Mouse (Mus musculus): ENCODE measurements around the gene Gulp1. TPM values are rescaled to one million over a fixed set of nuclear protein-coding genes. Genes with fewer than 3 reads are reported as not detected.

Gulp1 gene
- total and polyA plus RNA-seq, 2 experiments = 0.42 to 0.46 TPM

DNA sequence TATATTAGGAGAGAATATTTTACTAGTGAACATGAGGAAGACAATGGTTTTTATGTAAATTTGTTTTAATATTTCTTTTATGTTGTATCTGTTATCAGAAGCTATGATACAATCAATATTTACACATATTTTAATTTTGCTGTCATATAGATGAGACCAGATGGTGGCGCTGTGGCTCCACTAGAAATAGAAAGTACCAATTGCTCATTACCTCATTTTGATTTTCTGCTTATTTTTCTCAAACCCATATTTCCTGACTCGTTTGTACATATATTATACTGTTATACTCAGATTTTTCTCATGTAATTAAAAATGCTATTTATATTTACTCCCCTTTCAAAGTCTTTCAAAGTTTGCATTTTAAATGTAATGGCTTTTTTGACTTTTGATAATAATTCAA lies 194.4 kb downstream of the Gulp1 start:
- peak; percentile 17 for DNase-seq (ENCODE audit: extremely low read depth, low read depth, low spot score)
- Histone ChIP-seq H3K9ac (ENCODE audit: low read depth, low read length) (no peak overlapping the region), H3K27ac (replicated peaks; ENCODE audit: insufficient read depth, low read depth, low read length) (no peak overlapping the region), H3K4me1 (ENCODE audit: control insufficient read depth, insufficient read depth, low read length) (no peaks in the 10 kb centered on the region), H3K27me3 (ENCODE audit: control insufficient read depth, insufficient read depth, low read length) (no peaks in the 10 kb centered on the region), H3K79me2 (ENCODE audit: control insufficient read depth, insufficient read depth, low read length) (no peaks in the 10 kb centered on the region), H3K4me3 (ENCODE audit: insufficient read depth, low read depth, low read length) (no peak overlapping the region), H3K36me3 (ENCODE audit: control insufficient read depth, insufficient read depth, low read length) (no peaks in the 10 kb centered on the region)
- TF ChIP-seq POLR2A (IDR thresholded peaks at IDR 0.05; ENCODE audit: extremely low read depth, insufficient read depth, low read length) (no peak), CTCF (IDR thresholded peaks at IDR 0.05; ENCODE audit: low read depth, low read length) (peak; percentile 32)
- 6% methylated on average over 2 of the region's 2 CpGs for WGBS

DNA sequence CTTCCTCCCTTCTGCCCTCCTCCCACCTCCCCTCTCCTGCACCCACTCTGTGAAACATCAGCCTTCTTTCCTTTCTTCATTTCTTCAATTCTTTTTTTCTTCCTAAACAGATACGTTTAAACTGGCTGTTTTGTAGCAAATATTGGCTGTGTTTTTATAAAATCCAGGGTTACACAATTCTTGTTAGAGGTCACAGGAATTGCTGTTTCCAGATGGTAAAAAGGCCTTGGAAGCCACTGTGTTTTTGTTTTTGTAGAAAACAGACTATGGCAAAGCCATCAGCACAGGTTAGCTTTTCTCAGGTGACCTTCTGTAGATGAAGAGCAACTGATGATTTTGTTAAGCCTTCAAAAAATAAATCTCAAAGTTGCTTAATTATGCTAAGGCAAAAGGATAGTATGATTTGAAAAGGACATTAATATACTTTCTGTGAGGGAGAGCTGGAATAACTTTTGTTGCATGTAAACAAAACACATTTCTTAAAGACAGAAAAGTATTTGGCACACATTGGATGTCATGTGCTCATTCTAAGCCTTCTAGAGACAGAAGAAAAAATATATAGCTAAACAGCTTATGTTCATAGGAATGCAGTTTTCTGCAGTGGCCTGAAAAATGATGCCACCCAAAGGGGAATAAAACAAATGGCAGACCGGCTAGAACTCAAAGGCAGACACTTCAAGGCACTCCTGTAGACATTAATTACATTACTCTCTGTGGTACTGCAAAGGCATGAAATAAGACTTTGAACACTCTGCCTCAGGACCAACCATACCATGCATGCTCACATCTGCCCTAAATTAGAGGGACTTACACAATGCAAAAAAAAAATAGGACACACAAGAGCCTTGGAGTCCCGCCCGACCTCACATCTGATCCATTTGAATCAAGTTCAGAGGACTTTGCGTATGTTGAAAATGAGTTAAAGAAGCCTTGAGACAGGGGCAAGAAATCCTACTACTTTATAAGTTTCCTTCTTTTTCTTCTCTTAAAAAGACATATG lies 199.7 kb downstream of the Gulp1 start:
- 80% methylated on average over 5 of the region's 5 CpGs for WGBS
- no peak for TF ChIP-seq CTCF (IDR thresholded peaks at IDR 0.05; ENCODE audit: low read depth, low read length)
- TF ChIP-seq POLR2A (IDR thresholded peaks at IDR 0.05; ENCODE audit: extremely low read depth, insufficient read depth, low read length) = no peak
- H3K9ac ChIP-seq (ENCODE audit: low read depth, low read length) = no peak overlapping the region
- H3K36me3 ChIP-seq (ENCODE audit: control insufficient read depth, insufficient read depth, low read length) = no peaks in the 10 kb centered on the region
- H3K4me1 ChIP-seq (ENCODE audit: control insufficient read depth, insufficient read depth, low read length) = no peaks in the 10 kb centered on the region
- H3K27me3 ChIP-seq (ENCODE audit: control insufficient read depth, insufficient read depth, low read length) = no peaks in the 10 kb centered on the region
- no peak for DNase-seq (ENCODE audit: extremely low read depth, low read depth, low spot score)
- H3K79me2 ChIP-seq (ENCODE audit: control insufficient read depth, insufficient read depth, low read length) = no peaks in the 10 kb centered on the region
- no peak overlapping the region for H3K27ac ChIP-seq (replicated peaks; ENCODE audit: insufficient read depth, low read depth, low read length)
- no peak overlapping the region for H3K4me3 ChIP-seq (ENCODE audit: insufficient read depth, low read depth, low read length)

DNA sequence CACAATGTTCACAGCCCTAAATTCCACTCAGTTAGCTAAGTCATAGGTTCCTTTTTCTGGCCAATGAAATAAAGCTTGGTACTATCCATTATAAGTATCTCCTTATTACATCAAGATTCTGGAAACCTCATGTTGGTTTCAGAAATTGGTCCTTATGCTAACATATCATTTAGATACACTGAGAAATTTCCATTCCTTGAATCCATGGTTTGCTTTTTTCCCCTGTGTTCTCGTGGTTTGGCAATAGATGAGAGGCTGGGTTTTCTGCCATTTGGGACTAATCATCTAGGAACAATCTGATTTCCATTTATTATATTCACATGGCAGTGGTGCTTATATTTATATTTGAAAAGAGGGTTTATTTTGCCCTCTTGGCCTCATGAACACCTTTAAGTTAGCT lies 226.9 kb downstream of the Gulp1 start:
- H3K9ac ChIP-seq (ENCODE audit: low read depth, low read length) = no peak overlapping the region
- no peaks in the 10 kb centered on the region for H3K27me3 ChIP-seq (ENCODE audit: control insufficient read depth, insufficient read depth, low read length)
- H3K4me3 ChIP-seq (ENCODE audit: insufficient read depth, low read depth, low read length) = no peak overlapping the region
- DNase-seq (ENCODE audit: extremely low read depth, low read depth, low spot score) = no peak
- H3K27ac ChIP-seq (replicated peaks; ENCODE audit: insufficient read depth, low read depth, low read length) = no peak overlapping the region
- no peaks in the 10 kb centered on the region for H3K4me1 ChIP-seq (ENCODE audit: control insufficient read depth, insufficient read depth, low read length)
- 56% methylated on average over 1 of the region's 1 CpGs for WGBS
- H3K79me2 ChIP-seq (ENCODE audit: control insufficient read depth, insufficient read depth, low read length) = no peaks in the 10 kb centered on the region
- no peaks in the 10 kb centered on the region for H3K36me3 ChIP-seq (ENCODE audit: control insufficient read depth, insufficient read depth, low read length)
- TF ChIP-seq POLR2A (IDR thresholded peaks at IDR 0.05; ENCODE audit: extremely low read depth, insufficient read depth, low read length) (no peak), CTCF (IDR thresholded peaks at IDR 0.05; ENCODE audit: low read depth, low read length) (no peak)

DNA sequence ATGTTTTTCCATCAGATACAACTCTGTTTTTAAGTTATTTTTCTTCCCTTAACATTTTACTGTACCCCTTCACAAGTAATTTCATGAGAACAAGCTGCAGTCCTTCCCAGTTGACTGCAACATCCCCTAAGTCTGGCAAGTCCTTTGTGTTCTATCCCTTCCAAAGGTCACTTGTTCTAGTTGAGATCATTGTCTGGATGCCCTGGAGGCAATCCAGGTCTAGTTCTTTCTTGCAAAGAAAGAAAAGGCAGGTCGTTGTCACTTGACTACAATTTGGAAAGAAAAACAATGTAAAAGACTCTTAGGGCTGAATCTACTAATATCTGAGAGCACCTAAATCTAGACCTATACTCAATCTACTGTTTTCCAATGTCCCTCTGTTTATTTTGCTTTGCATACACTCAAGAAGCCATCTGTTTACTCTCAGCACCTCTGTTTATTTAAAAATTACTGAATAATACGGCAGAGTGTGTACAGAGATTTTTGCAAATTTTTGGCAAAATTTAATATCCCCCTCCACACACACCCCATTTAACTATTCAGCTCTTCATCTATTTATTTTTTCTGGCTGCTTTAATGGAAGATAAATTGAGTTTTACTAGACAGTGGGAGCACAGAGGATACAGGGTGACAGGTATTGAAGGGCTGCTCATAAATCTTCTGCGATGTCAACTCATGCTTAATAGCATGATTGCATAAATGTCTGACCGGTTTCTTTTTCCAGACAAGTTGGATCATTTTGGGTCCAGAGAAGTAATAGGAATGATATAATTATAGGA lies 252.5 kb downstream of the Gulp1 start:
- no peaks in the 10 kb centered on the region for H3K36me3 ChIP-seq (ENCODE audit: control insufficient read depth, insufficient read depth, low read length)
- 76% methylated on average over 4 of the region's 4 CpGs for WGBS
- no peak overlapping the region for H3K27ac ChIP-seq (replicated peaks; ENCODE audit: insufficient read depth, low read depth, low read length)
- no peak overlapping the region for H3K9ac ChIP-seq (ENCODE audit: low read depth, low read length)
- TF ChIP-seq CTCF (IDR thresholded peaks at IDR 0.05; ENCODE audit: low read depth, low read length) = no peak
- TF ChIP-seq POLR2A (IDR thresholded peaks at IDR 0.05; ENCODE audit: extremely low read depth, insufficient read depth, low read length) = no peak
- H3K79me2 ChIP-seq (ENCODE audit: control insufficient read depth, insufficient read depth, low read length) = no peaks in the 10 kb centered on the region
- no peak for DNase-seq (ENCODE audit: extremely low read depth, low read depth, low spot score)
- H3K4me3 ChIP-seq (ENCODE audit: insufficient read depth, low read depth, low read length) = no peak overlapping the region
- no peaks in the 10 kb centered on the region for H3K4me1 ChIP-seq (ENCODE audit: control insufficient read depth, insufficient read depth, low read length)
- H3K27me3 ChIP-seq (ENCODE audit: control insufficient read depth, insufficient read depth, low read length) = no peaks in the 10 kb centered on the region

DNA sequence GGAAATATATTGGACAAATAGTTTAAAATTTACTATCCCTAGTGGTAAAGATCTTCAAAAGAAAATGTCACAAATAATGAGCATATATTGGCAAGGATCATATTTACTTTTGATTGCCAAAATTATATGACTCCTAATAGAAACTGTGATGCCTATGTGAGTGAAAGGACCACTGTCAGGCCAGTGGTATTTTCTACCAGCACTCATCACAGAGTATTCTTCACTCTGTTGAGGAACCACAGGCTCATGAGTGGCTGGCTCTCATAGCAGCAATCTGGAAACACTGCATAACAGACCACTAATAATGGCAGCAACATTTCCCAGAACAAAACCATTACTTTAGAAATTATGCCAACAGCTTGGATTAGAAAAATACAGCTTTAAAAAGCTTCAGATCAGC lies 255.1 kb downstream of the Gulp1 start:
- Histone ChIP-seq H3K9ac (ENCODE audit: low read depth, low read length) (no peak overlapping the region), H3K79me2 (ENCODE audit: control insufficient read depth, insufficient read depth, low read length) (no peaks in the 10 kb centered on the region), H3K27ac (replicated peaks; ENCODE audit: insufficient read depth, low read depth, low read length) (no peak overlapping the region), H3K27me3 (ENCODE audit: control insufficient read depth, insufficient read depth, low read length) (no peaks in the 10 kb centered on the region), H3K4me1 (ENCODE audit: control insufficient read depth, insufficient read depth, low read length) (no peaks in the 10 kb centered on the region), H3K36me3 (ENCODE audit: control insufficient read depth, insufficient read depth, low read length) (no peaks in the 10 kb centered on the region), H3K4me3 (ENCODE audit: insufficient read depth, low read depth, low read length) (no peak overlapping the region)
- TF ChIP-seq POLR2A (IDR thresholded peaks at IDR 0.05; ENCODE audit: extremely low read depth, insufficient read depth, low read length) = no peak
- no peak for TF ChIP-seq CTCF (IDR thresholded peaks at IDR 0.05; ENCODE audit: low read depth, low read length)
- no peak for DNase-seq (ENCODE audit: extremely low read depth, low read depth, low spot score)

Data from liver, adult 2 months (tissue).